Mouse (Mus musculus) G1E (cell line): ENCODE results near the gene Runx1. TPM values are rescaled to one million over a fixed set of nuclear protein-coding genes. Genes with fewer than 3 reads are reported as not detected.

Experiments
- ATAC-seq: 2 replicates; pipeline ENCODE4 v1.8.0; 2016; ENCODE audit warnings: mild to moderate bottlenecking; ENCODE audit not compliant: insufficient number of reproducible peaks, poor library complexity, low FRiP score, severe bottlenecking; ENCODE audit errors: extremely low read depth
- DNase-seq: peaks from one replicate; pipeline ENCODE4 v3.0.0; 2012; ENCODE audit warnings: low spot score
- H3K27me3 ChIP-seq: 2 replicates; pipeline ENCODE4 v1.6.1; 2012; ENCODE audit warnings: mild to moderate bottlenecking, low read length, inconsistent platforms; ENCODE audit not compliant: insufficient read depth
- H3K36me3 ChIP-seq: replicated peaks from 2 replicates; pipeline ENCODE3; 2012; ENCODE audit warnings: mild to moderate bottlenecking, inconsistent platforms
- H3K4me1 ChIP-seq: 2 replicates; pipeline ENCODE4 v1.6.1; 2012; ENCODE audit warnings: low read depth, low read length, inconsistent platforms, mixed read lengths; ENCODE audit not compliant: insufficient read depth
- H3K4me3 ChIP-seq: 2 replicates; pipeline ENCODE4 v1.5.1; 2012; ENCODE audit warnings: low read depth, mild to moderate bottlenecking, inconsistent platforms, low read length, moderate library complexity, mixed read lengths
- H3K9me3 ChIP-seq: replicated peaks from 2 replicates; pipeline ENCODE4 v1.6.1; 2012; ENCODE audit warnings: inconsistent platforms
- CTCF ChIP-seq: IDR thresholded peaks from 2 replicates; pipeline ENCODE4 v1.5.1; 2012; ENCODE audit warnings: low read depth, low read length, inconsistent platforms, mixed read lengths
- GATA1 ChIP-seq: IDR thresholded peaks from 2 replicates; pipeline ENCODE4 v1.6.1; 2012; ENCODE audit warnings: borderline replicate concordance, low read length, inconsistent platforms, mixed read lengths
- GATA2 ChIP-seq: IDR thresholded peaks from 2 replicates; pipeline ENCODE4 v1.6.1; 2012; ENCODE audit warnings: low read depth, low read length, inconsistent platforms, borderline replicate concordance
- POLR2AphosphoS5 ChIP-seq: IDR thresholded peaks from 2 replicates; pipeline ENCODE4 v1.6.1; 2012; ENCODE audit warnings: low read depth, low read length, inconsistent platforms; ENCODE audit not compliant: insufficient replicate concordance
- TAL1 ChIP-seq: conservative IDR thresholded peaks from 2 replicates; pipeline ENCODE4 v1.6.1; 2012; ENCODE audit warnings: low read depth, low read length, inconsistent platforms, mixed read lengths
- polyA plus RNA-seq: library from polyadenylated mRNA; stranded (reverse); fragments of >175 nt; gene quantifications from 2 replicates; pipeline ENCODE4 v1.2.3, GENCODE M21; 2012
- total RNA-seq, 2 experiments: library from RNA; stranded (forward) in 1 of 2; stranded (reverse) in 1 of 2; fragments of 200-1000 nt in 1 of 2; fragments of >200 nt in 1 of 2; fragmentation: Nextera tagmentation in 1 of 2; gene quantifications; 2 replicates each; pipeline ENCODE4 v1.2.3; 2014 to 2017

Gene Runx1
- total and polyA plus RNA-seq, 3 experiments = 36.1 to 213 (median 158) TPM

DNA sequence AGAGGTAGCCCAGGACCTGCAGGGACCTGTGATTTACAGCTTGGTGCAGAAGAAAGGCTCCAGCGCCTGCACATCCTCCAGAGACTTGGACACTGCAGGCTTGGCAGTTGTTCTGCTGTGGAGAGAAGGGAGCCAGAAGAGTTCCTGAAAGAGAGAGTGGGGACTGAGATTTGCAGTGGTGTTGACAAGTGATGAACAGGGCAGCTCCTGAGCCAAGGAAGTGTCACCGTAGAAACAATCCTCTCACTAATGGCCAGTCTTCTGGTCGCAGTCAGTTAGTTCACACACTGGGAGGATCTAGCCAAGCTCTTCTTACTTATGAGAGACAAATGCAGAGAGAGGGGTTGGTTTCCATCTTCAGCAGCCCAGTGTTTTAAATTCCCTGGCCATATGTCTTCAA is 24.5 kb upstream of the Runx1 start:
- H3K4me1 ChIP-seq = 0 out of 2 replicates have a peak, but pooled peaks cover 2% of the 10 kb centered on the region
- peaks cover 2% of the 10 kb centered on the region; the same call in 1 of the 2 replicates for H3K9me3 ChIP-seq
- DNase-seq = no peak
- H3K27me3 ChIP-seq = peaks cover 79% of the 10 kb centered on the region
- H3K36me3 ChIP-seq = no peaks in the 10 kb centered on the region
- no peak overlapping the region for H3K4me3 ChIP-seq
- no peak for ATAC-seq
- TF ChIP-seq GATA2 (no peak), CTCF (no peak)

- no peaks in the 10 kb centered on the region for H3K36me3 ChIP-seq
- 0 out of 2 replicates have a peak, but pooled peaks cover 2% of the 10 kb centered on the region for H3K4me1 ChIP-seq
- H3K9me3 ChIP-seq = peaks cover 2% of the 10 kb centered on the region; the same call in 1 of the 2 replicates
- DNase-seq (no peak), ATAC-seq (no peak)
- TF ChIP-seq CTCF (no peak), POLR2AphosphoS5 (no peak)
- peaks cover 77% of the 10 kb centered on the region for H3K27me3 ChIP-seq
- H3K4me3 ChIP-seq = no peak overlapping the region
Observed at GRCm38 (mm10) chr16:92847762-92848300, 21.9 kb upstream of the Runx1 start.

DNA sequence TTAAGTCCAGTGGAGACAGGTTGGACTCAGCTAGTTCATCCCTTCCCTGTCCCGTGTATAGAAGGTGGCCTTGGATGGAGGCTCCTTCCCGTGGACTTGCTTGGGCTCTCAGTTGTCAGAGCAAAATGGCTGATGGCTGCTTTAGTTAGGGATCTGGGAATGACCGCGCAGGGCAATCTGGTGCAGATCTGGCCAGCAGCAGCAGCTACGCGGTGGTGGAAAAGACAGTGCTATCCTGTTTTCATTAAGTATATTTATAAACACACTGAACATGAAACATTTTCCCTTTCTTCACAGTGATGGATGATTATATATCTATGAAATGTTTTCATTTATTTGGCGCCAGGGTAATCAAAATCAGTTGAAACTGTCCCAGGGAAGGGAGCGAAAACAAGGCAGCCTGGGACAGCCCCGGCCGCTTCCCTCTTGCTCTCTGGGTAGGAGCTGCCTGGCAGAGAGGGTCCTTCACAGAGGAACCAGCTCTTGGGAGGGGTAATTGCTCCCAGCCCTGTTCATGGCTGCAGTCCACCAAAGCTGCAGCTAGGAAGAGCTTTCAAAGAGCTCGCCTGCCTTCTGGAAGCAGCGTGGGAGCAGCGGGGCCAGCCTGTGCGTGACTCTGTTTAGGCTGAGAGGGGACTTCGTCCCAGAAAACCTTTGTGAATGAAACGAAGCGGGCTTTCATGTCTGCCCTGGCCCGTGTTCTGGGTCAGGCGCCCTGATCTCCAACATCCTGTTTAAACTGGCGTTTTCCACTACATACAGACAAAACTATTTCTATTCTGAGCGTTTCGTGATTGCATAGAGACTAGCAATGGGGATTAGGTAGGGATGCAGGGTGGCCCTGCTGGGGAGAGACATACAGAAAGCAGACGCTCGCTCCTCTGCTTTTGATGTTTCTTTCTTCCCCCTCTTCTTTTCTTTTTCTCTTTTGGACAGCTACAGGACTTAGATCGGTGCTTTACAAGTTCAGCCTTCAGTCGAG is 19.6 kb upstream of the Runx1 start:
- H3K4me3 ChIP-seq = no peak overlapping the region
- peaks cover 67% of the 10 kb centered on the region for H3K27me3 ChIP-seq
- peaks cover 2% of the 10 kb centered on the region; the same call in 1 of the 2 replicates for H3K9me3 ChIP-seq
- TF ChIP-seq GATA1 (no peak), POLR2AphosphoS5 (no peak), CTCF (no peak), GATA2 (no peak), TAL1 (no peak)
- DNase-seq (no peak), ATAC-seq (no peak)
- no peaks in the 10 kb centered on the region for H3K36me3 ChIP-seq
- 0 out of 2 replicates have a peak, but pooled peaks cover 2% of the 10 kb centered on the region for H3K4me1 ChIP-seq

DNA sequence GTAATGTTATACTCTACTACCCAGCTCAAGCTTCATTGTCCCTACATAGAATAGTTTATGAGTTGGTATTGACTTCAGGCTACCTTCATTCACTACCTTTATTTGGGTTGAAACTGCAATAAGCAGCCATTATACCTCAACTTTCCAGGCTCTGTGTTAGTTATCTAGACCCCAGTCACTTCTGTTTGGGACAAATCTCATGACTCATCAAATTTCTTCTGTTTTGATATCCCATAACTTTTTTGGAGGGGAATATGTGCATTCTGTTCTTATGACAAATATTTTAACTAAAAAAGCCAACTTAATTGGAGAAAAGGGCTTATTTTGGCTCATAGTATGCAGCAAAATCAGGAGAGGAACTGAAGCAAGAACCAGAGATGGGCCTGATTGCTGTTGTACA is 12.8 kb upstream of the Runx1 start:
- no peak for DNase-seq
- Histone ChIP-seq H3K36me3 (no peaks in the 10 kb centered on the region), H3K4me1 (no peaks in the 10 kb centered on the region), H3K9me3 (no peaks in the 10 kb centered on the region), H3K27me3 (peaks cover 35% of the 10 kb centered on the region), H3K4me3 (no peak overlapping the region)
- no peak for ATAC-seq
- TF ChIP-seq TAL1 (no peak), GATA1 (no peak), CTCF (no peak), POLR2AphosphoS5 (no peak), GATA2 (no peak)

GRCm38 (mm10) chr16:92831341-92831740 is 5.4 kb upstream of the Runx1 start:
- Histone ChIP-seq H3K27me3 (peaks cover 38% of the 10 kb centered on the region), H3K4me3 (no peak overlapping the region), H3K9me3 (no peaks in the 10 kb centered on the region), H3K36me3 (no peaks in the 10 kb centered on the region), H3K4me1 (peaks cover 25% of the 10 kb centered on the region)
- no peak for DNase-seq
- TF ChIP-seq TAL1 (no peak), CTCF (no peak), GATA2 (no peak), GATA1 (no peak), POLR2AphosphoS5 (no peak)
- no peak for ATAC-seq

GRCm38 (mm10) chr16:92830479-92830878 is 4.5 kb upstream of the Runx1 start:
- H3K4me1 ChIP-seq = peaks cover 30% of the 10 kb centered on the region
- H3K36me3 ChIP-seq = no peaks in the 10 kb centered on the region
- DNase-seq (no peak), ATAC-seq (no peak)
- no peaks in the 10 kb centered on the region for H3K9me3 ChIP-seq
- TF ChIP-seq TAL1 = no peak
- no peak for TF ChIP-seq GATA2
- TF ChIP-seq CTCF = no peak
- TF ChIP-seq GATA1 = no peak
- no peak for TF ChIP-seq POLR2AphosphoS5
- no peak overlapping the region for H3K4me3 ChIP-seq
- H3K27me3 ChIP-seq = peaks cover 34% of the 10 kb centered on the region
